Mouse (Mus musculus) liver, adult (tissue): Measurements from ENCODE around the gene Dmd.

Experiments
- GATA4 ChIP-seq: IDR thresholded peaks from 2 replicates; pipeline ENCODE4 v1.6.1; 2014; ENCODE audit warnings: mild to moderate bottlenecking, low read length; ENCODE audit not compliant: insufficient replicate concordance

The Dmd gene

GRCm38 (mm10) chrX:85084237-85085153 lies 2135.8 kb downstream of the Dmd start:
- no peak for TF ChIP-seq GATA4

- TF ChIP-seq GATA4 = no peak
Observed at GRCm38 (mm10) chrX:85089506-85089905, 2140.8 kb downstream of the Dmd start.

- TF ChIP-seq GATA4 = no peak
Observed at GRCm38 (mm10) chrX:85093354-85093753, 2144.7 kb downstream of the Dmd start.

GRCm38 (mm10) chrX:85098691-85099090 lies 2150.0 kb downstream of the Dmd start:
- no peak for TF ChIP-seq GATA4

GRCm38 (mm10) chrX:85112418-85112817 lies 2163.7 kb downstream of the Dmd start:
- no peak for TF ChIP-seq GATA4

- no peak for TF ChIP-seq GATA4
Observed at GRCm38 (mm10) chrX:85132706-85133105, 2184.0 kb downstream of the Dmd start.

- TF ChIP-seq GATA4 = no peak
Observed at GRCm38 (mm10) chrX:85137293-85137692, 2188.6 kb downstream of the Dmd start.

GRCm38 (mm10) chrX:85171264-85171663 lies 2222.6 kb downstream of the Dmd start:
- no peak for TF ChIP-seq GATA4

GRCm38 (mm10) chrX:85187565-85187964 lies 2238.9 kb downstream of the Dmd start:
- TF ChIP-seq GATA4 = no peak

GRCm38 (mm10) chrX:85193856-85194255 lies 2245.2 kb downstream of the Dmd start:
- TF ChIP-seq GATA4 = no peak

- no peak for TF ChIP-seq GATA4
Observed at GRCm38 (mm10) chrX:85197688-85198087, 2249.0 kb downstream of the Dmd start.

GRCm38 (mm10) chrX:85199398-85199797 lies 2250.7 kb downstream of the Dmd start:
- TF ChIP-seq GATA4 = no peak

GRCm38 (mm10) chrX:85207001-85207400 lies 2258.3 kb downstream of the Dmd start:
- TF ChIP-seq GATA4 = no peak

- no peak for TF ChIP-seq GATA4
Observed at GRCm38 (mm10) chrX:85226883-85227282, 2278.2 kb downstream of the Dmd start.

- TF ChIP-seq GATA4 = no peak
Observed at GRCm38 (mm10) chrX:85249379-85249778, 2300.7 kb downstream of the Dmd start, which contains the start of gene Fthl17a. Fthl17a (plus strand) TSS chrX:85249679.
